Mouse (Mus musculus) MEL (cell line): ENCODE measurements at regions not wholly inside any gene's neighbourhood (a gene's known extent, or its start where the extent isn't known, plus 50 kb on each side); places are given as distances from the start of the nearest gene placed in this dataset.

ENCODE experiments used
- CTCF ChIP-seq, 3 experiments: IDR thresholded peaks in 2 of 3; conservative IDR thresholded peaks in 1 of 3; 2 replicates each; pipeline ENCODE4 v1.5.1; 2011 to 2012; ENCODE audit warnings: low read length in 3 of 3, low read depth in 2 of 3, mild to moderate bottlenecking in 2 of 3, improper control_type of control experiment in 1 of 3, inconsistent platforms in 1 of 3, mixed read lengths in 1 of 3, moderate library complexity in 1 of 3; ENCODE audit not compliant: control insufficient read depth in 1 of 3, insufficient read depth in 1 of 3, poor library complexity in 1 of 3, severe bottlenecking in 1 of 3
- ELF1 ChIP-seq: IDR thresholded peaks from 2 replicates; pipeline ENCODE4 v1.6.1; 2014; ENCODE audit warnings: low read depth, mild to moderate bottlenecking, inconsistent platforms, low read length, improper control_type of control experiment, moderate library complexity
- EP300 ChIP-seq, 2 experiments: IDR thresholded peaks; 2 replicates each; pipeline ENCODE4 v1.6.1; 2011; ENCODE audit warnings: improper control_type of control experiment in 2 of 2, low read length in 2 of 2, low read depth in 1 of 2, mild to moderate bottlenecking in 1 of 2
- MEF2A ChIP-seq: IDR thresholded peaks from 2 replicates; pipeline ENCODE4 v1.6.1; 2014; ENCODE audit warnings: low read depth, mild to moderate bottlenecking, inconsistent platforms, low read length, improper control_type of control experiment; ENCODE audit not compliant: poor library complexity, insufficient replicate concordance, severe bottlenecking; ENCODE audit errors: extremely low read depth
- MYC ChIP-seq: IDR thresholded peaks from 2 replicates; pipeline ENCODE4 v1.6.1; 2011; ENCODE audit warnings: low read depth, mild to moderate bottlenecking, low read length, improper control_type of control experiment, moderate library complexity
- POLR2A ChIP-seq, 2 experiments: IDR thresholded peaks; 2 replicates each; pipeline ENCODE4 v1.6.1; 2011 to 2012; ENCODE audit warnings: low read length in 2 of 2, mild to moderate bottlenecking in 2 of 2, control low read depth in 1 of 2, improper control_type of control experiment in 1 of 2, low read depth in 1 of 2, moderate library complexity in 1 of 2; ENCODE audit not compliant: control insufficient read depth in 1 of 2, insufficient read depth in 1 of 2, poor library complexity in 1 of 2
- TAL1 ChIP-seq: IDR thresholded peaks from 2 replicates; pipeline ENCODE4 v1.6.1; 2012; ENCODE audit warnings: mild to moderate bottlenecking, inconsistent platforms, low read length, moderate library complexity, mixed read lengths
- UBTF ChIP-seq: IDR thresholded peaks from 2 replicates; pipeline ENCODE4 v1.6.1; 2012; ENCODE audit warnings: low read depth, mild to moderate bottlenecking, inconsistent platforms, low read length, improper control_type of control experiment, moderate library complexity, borderline replicate concordance; ENCODE audit not compliant: insufficient read depth
- ZC3H11A ChIP-seq: IDR thresholded peaks from 2 replicates; pipeline ENCODE4 v1.6.1; 2012; ENCODE audit warnings: low read depth, mild to moderate bottlenecking, inconsistent platforms, low read length, improper control_type of control experiment
- ZMIZ1 ChIP-seq: IDR thresholded peaks from 2 replicates; pipeline ENCODE4 v1.6.1; 2012; ENCODE audit warnings: low read depth, mild to moderate bottlenecking, inconsistent platforms, low read length, improper control_type of control experiment, moderate library complexity

- TF ChIP-seq TAL1 = no peak
- TF ChIP-seq ELF1 = no peak
- no peak for TF ChIP-seq POLR2A (IDR thresholded peaks at IDR 0.05; ENCODE audit: control insufficient read depth in 1 of 2, insufficient read depth in 1 of 2, low read depth in 1 of 2, low read length in 2 of 2, poor library complexity in 1 of 2)
- TF ChIP-seq MEF2A = no peak
- TF ChIP-seq CTCF (IDR thresholded peaks at IDR 0.05 in 2 of 3, conservative IDR thresholded peaks at IDR 0.05 in 1 of 3; ENCODE audit: control insufficient read depth in 1 of 3, insufficient read depth in 1 of 3, low read depth in 2 of 3, low read length in 3 of 3, poor library complexity in 1 of 3, severe bottlenecking in 1 of 3) = no peak
- TF ChIP-seq ZC3H11A = no peak
- no peak for TF ChIP-seq ZMIZ1
- TF ChIP-seq UBTF = no peak
- no peak for TF ChIP-seq MYC
- no peak for TF ChIP-seq EP300 (IDR thresholded peaks at IDR 0.05; ENCODE audit: low read depth in 1 of 2, low read length in 2 of 2)
Measured at GRCm38 (mm10) chr12:25509666-25510065, 412.7 kb upstream of the Id2 start.
